ENCODE assay signal across 8 mouse cellular contexts in the genomic region with DNA sequence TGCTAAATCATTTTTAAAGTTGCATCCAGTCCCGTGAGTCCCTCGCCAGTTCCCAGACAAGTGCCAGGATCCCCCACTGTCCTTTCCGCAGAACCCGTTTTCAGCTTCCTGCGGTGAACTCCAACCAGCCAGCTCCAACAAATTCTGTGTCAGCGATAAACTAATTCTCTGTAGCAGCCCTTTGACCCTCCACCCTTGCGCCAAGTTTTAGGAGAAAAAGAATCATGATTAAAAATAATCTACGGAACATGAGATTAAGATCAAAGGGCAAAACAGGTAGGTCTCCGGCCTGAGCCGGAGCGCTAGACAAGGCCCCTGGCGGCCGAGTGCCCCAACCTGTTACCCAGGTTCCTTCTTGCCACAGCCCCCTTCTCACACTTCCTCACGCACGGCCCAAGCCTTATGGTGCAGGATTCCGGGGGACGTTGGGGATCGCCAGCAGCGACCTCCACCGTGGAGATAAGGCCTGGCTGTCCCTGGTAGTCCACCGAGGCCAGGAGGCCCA. TPM values are rescaled to one million over a fixed set of nuclear protein-coding genes. Genes with fewer than 3 reads are reported as not detected.
DNase-seq lines count a peak whose midpoint lies in the region; ATAC-seq and TF ChIP-seq lines count a peak whose summit lies in the region.

No protein-coding gene starts in this region.

- H3K4me1 ChIP-seq in CH12.LX (ENCODE audit: control insufficient read depth in 1 of 2, insufficient read depth in 2 of 2), result peaks cover 0 to 36% of the 10 kb centered on the region in 2 experiments; a peak in 2 of 4 replicates
- peaks cover 5% of the 10 kb centered on the region for H3K4me1 ChIP-seq in cortical plate, adult 2 months (ENCODE audit: control insufficient read depth, insufficient read depth, low read length)
- peaks cover 34% of the 10 kb centered on the region for H3K4me1 ChIP-seq in hindbrain, embryonic 10.5 days (replicated peaks)
- peaks cover 27% of the 10 kb centered on the region for H3K4me1 ChIP-seq in liver, embryonic 11.5 days (replicated peaks; ENCODE audit: control insufficient read depth, insufficient read depth, low read length)

- DNase-seq in gastrocnemius, adult 2 months, result no peak
- DNase-seq in gastrocnemius, adult 18-20 months (ENCODE audit: low spot score), result no peak
- no peak for DNase-seq in CH12.LX (ENCODE audit: extremely low read depth)
- no peak for DNase-seq in hindbrain, embryonic 10.5 days (ENCODE audit: low spot score)
- peak; percentile 46 for DNase-seq in liver, embryonic 11.5 days (ENCODE audit: low spot score)

- WGBS in hindbrain, embryonic 10.5 days, result under 1% methylated on average over 21 of the region's 21 CpGs
- WGBS in liver, embryonic 11.5 days, result under 1% methylated on average over 21 of the region's 21 CpGs

- TF ChIP-seq POLR2A in CH12.LX (IDR thresholded peaks at IDR 0.05; ENCODE audit: low read depth, low read length), result no peak
- no peak for TF ChIP-seq POLR2A in cortical plate, adult 2 months (IDR thresholded peaks at IDR 0.05; ENCODE audit: extremely low read depth, insufficient read depth, low read length)

- peak overlapping the region; percentile 84 for H3K4me3 ChIP-seq in gastrocnemius, adult 2 months
- peak overlapping the region; percentile 80 to 95 (median 86) for H3K4me3 ChIP-seq in CH12.LX (replicated peaks in 1 of 3; ENCODE audit: low read depth in 2 of 3, low read length in 2 of 3, poor library complexity in 1 of 3)
- H3K4me3 ChIP-seq in cortical plate, adult 2 months (ENCODE audit: insufficient read depth, low read length), result peak overlapping the region; percentile 59
- H3K4me3 ChIP-seq in hindbrain, embryonic 10.5 days, result peak overlapping the region; percentile 82
- H3K4me3 ChIP-seq in liver, embryonic 11.5 days (ENCODE audit: low read depth, low read length), result peak overlapping the region; percentile 91

- TF ChIP-seq EP300 in CH12.LX (IDR thresholded peaks at IDR 0.05; ENCODE audit: low read length), result no peak

- no peak for TF ChIP-seq RAD21 in CH12.LX (IDR thresholded peaks at IDR 0.05; ENCODE audit: low read depth, low read length)

- intact Hi-C loops in gastrocnemius, adult 2 months (cut with DNase I), result loop anchor here (10.0 kb wide), 1 partner anchor 586 kb away; a partner anchor contains a TSS

- dilution Hi-C loops in CH12.LX (cut with MboI; ENCODE audit: extremely low pct_ligation_motif_present, extremely low pct_unique_long_range_greater_than_20kb, low sequenced_read_pairs), result no loop called here

- no peaks in the 10 kb centered on the region for H3K9me3 ChIP-seq in CH12.LX (replicated peaks; ENCODE audit: low read length)
- no peaks in the 10 kb centered on the region for H3K9me3 ChIP-seq in hindbrain, embryonic 10.5 days
- H3K9me3 ChIP-seq in liver, embryonic 11.5 days (ENCODE audit: control insufficient read depth, low read length), result no peaks in the 10 kb centered on the region

- H3K9ac ChIP-seq in CH12.LX (ENCODE audit: insufficient read depth, low read depth), result peak overlapping the region; percentile 79
- peak overlapping the region; percentile 94 for H3K9ac ChIP-seq in liver, embryonic 11.5 days (ENCODE audit: low read depth, low read length)

- peak overlapping the region; percentile 61 for H3K4me2 ChIP-seq in CH12.LX (ENCODE audit: insufficient read depth, low read depth, poor library complexity, severe bottlenecking)
- peak overlapping the region; percentile 74 for H3K4me2 ChIP-seq in liver, embryonic 11.5 days

- peaks cover 44% of the 10 kb centered on the region for H3K79me2 ChIP-seq in CH12.LX (replicated peaks; ENCODE audit: control insufficient read depth, extremely low read depth, insufficient read depth, poor library complexity, severe bottlenecking)

- in situ Hi-C loops in CH12.LX (cut with MboI; ENCODE audit: low pct_ligation_motif_present, low pct_unique_long_range_greater_than_20kb, low sequenced_read_pairs), result loop anchor here (10.0 kb wide), 1 partner anchor 166 kb away; no protein-coding TSS in a partner anchor

- no peaks in the 10 kb centered on the region for H3K27me3 ChIP-seq in CH12.LX (replicated peaks)
- no peaks in the 10 kb centered on the region for H3K27me3 ChIP-seq in hindbrain, embryonic 10.5 days (ENCODE audit: insufficient read depth, poor library complexity, severe bottlenecking)
- no peaks in the 10 kb centered on the region for H3K27me3 ChIP-seq in liver, embryonic 11.5 days (replicated peaks; ENCODE audit: control insufficient read depth, insufficient read depth, low read length)

- H3K27ac ChIP-seq in gastrocnemius, adult 2 months, result peak overlapping the region; percentile 91
- peak overlapping the region; percentile 62 for H3K27ac ChIP-seq in CH12.LX (ENCODE audit: insufficient read depth, low read depth)
- H3K27ac ChIP-seq in cortical plate, adult 2 months (ENCODE audit: insufficient read depth, low read length), result peak overlapping the region; percentile 20; the same call in 1 of the 2 replicates
- peak overlapping the region; percentile 95 for H3K27ac ChIP-seq in hindbrain, embryonic 10.5 days
- peak overlapping the region; percentile 97 for H3K27ac ChIP-seq in liver, embryonic 11.5 days (ENCODE audit: low read depth, low read length)

- TF ChIP-seq CTCF in gastrocnemius, adult 2 months (IDR thresholded peaks at IDR 0.05), result peak; percentile 16; the same call in 1 of the 2 replicates
- no peak for TF ChIP-seq CTCF in CH12.LX (conservative IDR thresholded peaks at IDR 0.05 in 1 of 2, IDR thresholded peaks at IDR 0.05 in 1 of 2; ENCODE audit: low read depth in 2 of 2, low read length in 2 of 2)
- no peak for TF ChIP-seq CTCF in cortical plate, adult 2 months (IDR thresholded peaks at IDR 0.05; ENCODE audit: extremely low read depth, insufficient read depth, low read length)

- peaks cover 16 to 24% of the 10 kb centered on the region in 2 experiments for H3K36me3 ChIP-seq in CH12.LX (replicated peaks in 1 of 2; ENCODE audit: control insufficient read depth in 1 of 2, insufficient read depth in 1 of 2, low read length in 1 of 2)
- peaks cover 30% of the 10 kb centered on the region for H3K36me3 ChIP-seq in hindbrain, embryonic 10.5 days
- peaks cover 15% of the 10 kb centered on the region for H3K36me3 ChIP-seq in liver, embryonic 11.5 days (ENCODE audit: control insufficient read depth, insufficient read depth, low read length)

- ATAC-seq in liver, embryonic 11.5 days (replicated peaks; ENCODE audit: low FRiP score), result peak; percentile 63
- peak; percentile 8; the same call in 1 of the 2 replicates for ATAC-seq in neutrophil, adult 5-6 weeks (ENCODE audit: extremely low read depth, insufficient number of reproducible peaks, low FRiP score, poor library complexity, severe bottlenecking)
- no peak for ATAC-seq in monocyte, adult 5-6 weeks (replicated peaks; ENCODE audit: insufficient number of reproducible peaks, low FRiP score, low TSS enrichment, poor library complexity, severe bottlenecking)

TF ChIP-seq in CH12.LX, 34 proteins besides CTCF, POLR2A, EP300 and RAD21:
- 0 out of 2 replicates have a peak, but pooled peaks have one; percentile 21 for TF ChIP-seq MAFK (IDR thresholded peaks at IDR 0.05; ENCODE audit: insufficient replicate concordance, low read length)
- no peak for TF ChIP-seq CHD1 (IDR thresholded peaks at IDR 0.05; ENCODE audit: low read depth, low read length)
- TF ChIP-seq ZC3H11A (IDR thresholded peaks at IDR 0.05; ENCODE audit: low read depth, low read length), result no peak
- no peak for TF ChIP-seq NELFE (IDR thresholded peaks at IDR 0.05; ENCODE audit: low read depth, low read length)

RNA-seq across cellular contexts. Expression of a gene that starts 0.5 kb away (rescaled TPM):
- 10 to 100 TPM in 1 of 2 experiments, 1 to 10 TPM in 1; 7.9 to 11.2 TPM for total RNA-seq in gastrocnemius, adult 2 months (2021)
- 1 to 10 TPM; 7.2 to 8.2 TPM for total RNA-seq in gastrocnemius, adult 18-20 months (2021)
- total RNA-seq in CH12.LX (2012; rRNA removed), result 195 and 214 TPM in 2 replicates
- total RNA-seq in CH12.LX (2014; rRNA removed), result 234 and 274 TPM in 2 replicates
- 241 and 248 TPM in 2 replicates for polyA plus RNA-seq in CH12.LX (2012; ENCODE audit: insufficient read length, low read depth)
- 271 and 278 TPM in 2 replicates for polyA plus RNA-seq in cortical plate, adult 2 months (2012; rRNA removed)
- polyA plus RNA-seq in hindbrain, embryonic 10.5 days (2016; fragmentation: Nextera tagmentation; extraction: Ambion mirVana), result 364 and 477 TPM in 2 replicates
- polyA plus RNA-seq in liver, embryonic 11.5 days (2014; fragmentation: Nextera tagmentation; extraction: Ambion mirVana), result 279 and 288 TPM in 2 replicates
- 158 and 168 TPM in 2 replicates for total RNA-seq in neutrophil, adult 5-6 weeks (2017)
- 207 to 220 TPM (median 208 TPM) in 3 replicates for total RNA-seq in monocyte, adult 5-6 weeks (2017)

RNA-seq across cellular contexts. Expression of a gene that starts 13.0 kb away (rescaled TPM):
- total RNA-seq in gastrocnemius, adult 2 months (2021), result 100 to 1,000 TPM; 409 to 488 TPM
- 100 to 1,000 TPM; 395 to 447 TPM for total RNA-seq in gastrocnemius, adult 18-20 months (2021)
- 2,766 and 3,118 TPM in 2 replicates for total RNA-seq in CH12.LX (2012; rRNA removed)
- 2,652 and 2,996 TPM in 2 replicates for total RNA-seq in CH12.LX (2014; rRNA removed)
- 774 and 1,002 TPM in 2 replicates for polyA plus RNA-seq in CH12.LX (2012; ENCODE audit: insufficient read length, low read depth)
- 1,243 and 1,296 TPM in 2 replicates for polyA plus RNA-seq in cortical plate, adult 2 months (2012; rRNA removed)
- 573 and 635 TPM in 2 replicates for polyA plus RNA-seq in hindbrain, embryonic 10.5 days (2016; fragmentation: Nextera tagmentation; extraction: Ambion mirVana)
- 865 and 937 TPM in 2 replicates for polyA plus RNA-seq in liver, embryonic 11.5 days (2014; fragmentation: Nextera tagmentation; extraction: Ambion mirVana)
- total RNA-seq in neutrophil, adult 5-6 weeks (2017), result 872 and 946 TPM in 2 replicates
- 800 to 2,076 TPM (median 1,708 TPM) in 3 replicates for total RNA-seq in monocyte, adult 5-6 weeks (2017)

Comparison
In these comparisons a context has a peak if more than half of its experiments do, and no peak if none do; other contexts are left out.
1. H3K27ac ChIP-seq: peak in every context shown above with its lines; median percentile 97 in liver, embryonic 11.5 days; 95 in hindbrain, embryonic 10.5 days; 91 in gastrocnemius, adult 2 months; 62 in CH12.LX; 20 in cortical plate, adult 2 months.
2. RNA of a gene that starts 0.5 kb away (total RNA-seq): 195 to 274 TPM in CH12.LX, 207 to 220 TPM in monocyte, adult 5-6 weeks and 158 to 168 TPM in neutrophil, adult 5-6 weeks; 7.9 to 11.2 TPM in gastrocnemius, adult 2 months and 7.2 to 8.2 TPM in gastrocnemius, adult 18-20 months; every median in the first group is over 10 times any median in the second.
3. Peak in every context shown above with its lines, with median percentiles within 50 percentile points of each other: H3K4me3 ChIP-seq.